Mouse (Mus musculus) adrenal gland, adult 18-20 months (tissue): ENCODE measurements at regions not wholly inside any gene's neighbourhood (a gene's known extent, or its start where the extent isn't known, plus 50 kb on each side); places are given as distances from the start of the nearest gene placed in this dataset.

Experiments used
- DNase-seq, 2 experiments: peaks; one replicate each; pipeline ENCODE4 v3.0.0; 2021 to 2022; ENCODE audit warnings: low spot score in 2 of 2

GRCm38 (mm10) chr15:51536317-51536716 lies 2348.4 kb upstream of the Gm7489 start:
- no peak for DNase-seq

DNA sequence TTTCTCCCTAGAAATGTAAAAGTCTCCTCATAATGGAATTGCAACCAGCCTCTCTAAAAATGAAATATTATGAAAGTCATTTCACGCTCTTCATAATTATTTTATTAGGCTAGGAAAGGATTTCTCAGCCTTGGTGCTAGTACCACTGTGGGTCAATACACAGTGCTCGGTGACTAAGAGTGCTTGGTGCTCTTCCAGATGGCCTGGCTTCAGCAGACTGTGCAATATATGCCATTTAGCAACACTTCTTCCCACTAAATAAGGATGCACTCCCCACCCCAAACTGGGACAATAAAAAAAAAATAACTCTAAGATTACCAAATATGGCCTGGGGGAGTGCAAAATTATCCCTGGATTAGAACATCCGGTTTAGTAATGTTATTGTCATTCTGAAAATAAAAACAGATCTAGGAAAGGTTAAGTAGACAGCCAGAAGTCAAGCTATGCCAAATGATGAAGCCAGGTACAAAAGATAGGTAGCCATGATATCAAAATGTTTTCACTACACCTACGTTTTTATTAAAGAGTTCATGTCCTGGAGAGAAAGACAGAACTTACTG lies 2333.4 kb upstream of the Gm7489 start:
- peak in 1 of 2 experiments; percentile 20 for DNase-seq

- no peak for DNase-seq
Measured at GRCm38 (mm10) chr15:51558215-51558614, 2326.5 kb upstream of the Gm7489 start.

GRCm38 (mm10) chr15:51565543-51565942 lies 2319.2 kb upstream of the Gm7489 start:
- no peak for DNase-seq

- DNase-seq = no peak
Measured at GRCm38 (mm10) chr15:51570631-51571030, 2314.1 kb upstream of the Gm7489 start.

- DNase-seq = no peak
Measured at GRCm38 (mm10) chr15:51574538-51575105, 2310.1 kb upstream of the Gm7489 start.

DNA sequence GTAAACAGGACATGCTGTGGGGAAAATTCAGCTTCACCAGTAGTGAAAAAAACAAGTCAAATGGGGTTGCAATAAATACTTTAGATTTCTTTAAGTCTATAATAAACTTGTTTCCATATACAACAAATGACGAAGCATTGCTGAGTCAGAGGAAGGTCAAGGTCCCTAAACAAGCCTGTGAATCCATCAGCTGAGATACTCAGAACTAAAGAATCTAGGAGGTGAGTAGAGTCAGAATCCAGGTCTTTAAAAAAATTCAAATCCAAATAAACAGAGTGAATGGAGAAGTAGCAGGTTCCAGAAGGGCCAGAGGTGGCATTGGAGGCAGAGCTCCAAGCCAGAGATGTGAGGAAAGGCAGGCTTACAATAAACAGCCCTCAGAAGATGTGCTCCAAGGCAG lies 2301.1 kb upstream of the Gm7489 start:
- no peak for DNase-seq

- DNase-seq = no peak
Measured at GRCm38 (mm10) chr15:51586146-51586545, 2298.6 kb upstream of the Gm7489 start.

DNA sequence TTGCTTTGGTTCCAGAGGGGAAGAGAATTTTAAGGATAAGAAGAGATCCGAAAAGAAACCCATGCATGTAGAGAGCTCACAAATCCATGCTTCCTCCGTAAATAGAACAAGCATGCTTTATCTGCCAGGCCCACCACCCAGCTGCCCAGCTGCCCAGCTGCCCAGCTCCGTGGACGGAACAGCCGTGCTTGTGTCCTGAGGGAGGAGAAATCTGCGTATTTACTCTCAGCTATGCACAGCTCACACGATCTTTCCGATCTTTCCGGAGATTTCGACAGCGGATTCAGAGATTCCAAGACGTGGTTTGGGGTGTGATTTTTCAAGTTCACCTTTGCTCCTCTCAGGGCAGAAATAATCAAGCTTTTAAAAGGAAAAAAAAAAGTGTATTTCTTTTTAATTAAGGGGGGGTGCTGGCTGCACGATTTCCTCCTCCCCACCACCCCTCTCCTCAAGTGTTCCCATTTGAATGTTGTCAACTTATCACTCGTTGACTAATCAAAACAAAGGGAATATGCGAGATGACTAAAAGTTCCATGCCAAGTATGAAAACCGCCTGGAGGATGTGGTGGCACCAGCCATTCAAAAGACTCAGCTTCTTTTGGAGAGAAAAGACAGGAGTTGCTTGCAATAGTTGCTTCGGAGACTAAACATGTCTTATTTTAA lies 2293.2 kb upstream of the Gm7489 start:
- no peak for DNase-seq

DNA sequence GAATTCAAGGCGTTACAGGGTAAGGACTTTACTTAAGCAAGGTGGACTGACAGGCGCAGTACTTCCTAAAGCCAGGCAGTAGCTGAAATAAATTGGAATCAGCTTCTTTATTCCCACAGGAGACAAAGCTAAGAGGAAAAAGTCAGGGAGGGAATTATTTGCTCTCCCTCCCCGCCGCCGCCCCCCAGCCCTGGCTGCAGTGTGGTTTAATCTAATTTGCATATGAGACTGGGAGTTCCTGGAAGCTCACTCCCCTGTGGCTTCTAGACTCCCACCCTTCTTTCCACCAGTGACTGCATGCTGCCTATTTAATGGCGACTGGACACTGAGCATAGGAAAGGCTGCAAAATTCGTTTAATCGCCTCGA lies 2292.7 kb upstream of the Gm7489 start:
- DNase-seq = no peak

DNA sequence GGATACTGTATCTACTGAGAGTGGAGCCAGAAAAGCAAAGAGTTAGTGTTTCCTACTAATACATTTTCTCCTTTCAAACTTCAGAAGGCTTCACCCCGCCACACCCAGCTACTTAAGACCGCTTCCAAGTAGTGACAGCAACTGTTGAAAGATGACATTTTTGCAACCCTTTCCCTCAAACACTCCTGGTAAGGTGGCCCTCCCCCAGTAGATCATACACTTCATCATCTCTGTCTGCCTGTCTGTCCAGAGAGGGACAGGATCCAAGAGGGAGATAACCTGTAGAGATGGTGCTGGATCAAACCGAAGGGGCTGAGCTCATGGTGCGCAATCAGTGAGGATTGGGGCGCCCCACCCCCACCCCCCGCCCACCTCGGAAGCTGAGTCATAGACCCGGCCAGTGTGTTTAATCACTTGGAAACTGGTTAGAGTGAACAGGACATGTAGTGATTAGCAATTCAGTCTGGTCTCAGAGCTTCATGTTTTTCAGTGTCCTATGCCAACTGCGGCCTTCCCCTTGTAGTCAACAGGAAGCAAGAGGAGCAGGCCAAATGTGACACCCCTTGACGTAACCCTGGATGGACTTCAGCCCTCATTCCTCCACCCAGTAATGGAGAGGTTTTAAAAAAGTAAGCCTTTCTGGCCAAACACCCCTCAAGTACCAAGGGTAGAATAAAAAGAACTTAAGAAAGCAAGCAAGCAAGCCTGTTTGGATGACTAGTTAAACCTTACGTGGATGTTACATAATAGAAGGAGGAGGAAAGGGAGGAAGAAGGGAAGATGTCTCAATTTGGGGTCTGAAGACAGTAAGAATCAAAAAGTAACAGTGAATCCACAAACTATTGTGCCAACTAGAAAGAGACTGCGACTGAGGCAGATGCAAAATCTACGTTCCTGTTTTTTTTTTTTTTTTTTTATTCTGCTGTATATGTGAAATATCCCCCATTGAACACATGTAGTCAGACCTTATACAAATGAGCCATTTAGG lies 2291.9 kb upstream of the Gm7489 start:
- no peak for DNase-seq

DNA sequence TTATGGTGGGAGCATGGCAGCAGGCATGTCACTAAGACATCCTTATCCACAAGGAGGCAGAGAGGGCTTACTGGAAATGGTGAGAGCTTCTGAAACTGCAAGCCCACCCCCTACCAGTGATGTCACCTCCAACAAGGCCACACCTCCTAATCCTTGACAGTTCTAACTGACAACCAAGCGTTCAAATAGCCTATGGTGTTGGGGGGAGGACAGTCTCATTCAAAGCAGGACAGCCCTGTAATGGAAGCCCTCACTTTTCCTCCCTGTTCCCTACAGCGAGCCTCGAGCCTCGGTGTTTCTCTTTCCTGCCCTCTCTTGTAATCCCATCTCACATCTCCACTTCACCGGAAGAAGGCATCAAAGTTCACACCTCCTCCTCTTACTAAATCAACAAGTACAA lies 2290.6 kb upstream of the Gm7489 start:
- DNase-seq = no peak

- no peak for DNase-seq
Measured at GRCm38 (mm10) chr15:51595655-51596054, 2289.1 kb upstream of the Gm7489 start.

DNA sequence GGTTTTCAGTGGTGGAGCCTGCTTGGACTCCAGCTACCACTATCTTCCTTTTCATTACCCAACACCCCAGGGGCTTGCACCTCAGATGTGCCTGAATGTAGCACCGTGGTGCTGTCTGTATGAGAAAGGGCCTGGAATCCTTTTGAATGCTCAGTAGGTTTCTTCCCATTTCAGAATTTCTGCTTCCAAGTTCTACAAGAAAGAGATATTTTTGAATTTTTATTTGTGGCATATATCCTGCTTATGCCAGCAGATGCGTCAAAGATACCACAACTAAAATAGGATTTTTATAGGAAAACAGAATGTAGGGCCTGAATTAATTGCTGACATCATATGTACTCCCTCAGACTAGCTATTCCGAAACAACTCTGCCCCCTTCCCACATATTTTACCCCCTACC lies 2286.9 kb upstream of the Gm7489 start:
- DNase-seq = no peak

- DNase-seq = no peak
Measured at GRCm38 (mm10) chr15:51601128-51601855, 2283.4 kb upstream of the Gm7489 start.

DNA sequence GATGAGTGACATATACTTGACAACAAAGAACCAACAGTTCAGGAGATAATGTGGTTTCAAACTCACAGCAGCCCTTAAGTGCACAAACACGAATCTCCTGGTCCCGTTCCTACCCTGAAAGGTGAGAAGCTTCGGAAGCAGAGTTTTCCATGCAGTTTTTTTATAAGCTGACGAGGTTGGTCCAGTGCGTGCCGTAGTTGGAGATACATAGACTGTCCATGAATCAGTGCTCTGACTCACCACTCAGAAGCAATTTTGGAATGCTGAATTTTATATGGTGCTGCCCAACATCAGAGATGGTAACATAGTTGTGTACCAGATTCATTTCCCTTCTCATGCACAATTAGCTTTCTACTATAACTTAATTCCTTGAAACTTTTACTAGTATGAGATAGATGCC lies 2263.3 kb upstream of the Gm7489 start:
- DNase-seq = no peak

DNA sequence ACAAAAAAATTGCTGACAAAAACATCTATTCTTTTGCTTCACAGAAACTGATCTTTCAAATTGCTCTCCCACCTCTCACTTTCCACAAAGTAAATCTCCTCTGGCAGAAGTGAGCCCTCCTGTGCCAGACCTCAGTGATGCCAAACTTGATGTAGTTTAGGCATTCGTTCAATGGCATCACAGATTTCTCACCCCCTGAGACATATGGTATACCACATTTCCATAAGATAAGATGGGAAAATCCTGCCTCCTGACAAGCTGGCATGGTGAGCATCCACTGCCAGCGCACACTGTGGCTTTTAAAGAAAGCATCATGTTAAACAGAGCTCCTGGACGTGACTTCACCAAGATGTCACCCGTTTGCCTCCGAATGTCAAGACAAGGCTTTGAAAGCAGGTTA lies 2257.2 kb upstream of the Gm7489 start:
- DNase-seq = no peak

DNA sequence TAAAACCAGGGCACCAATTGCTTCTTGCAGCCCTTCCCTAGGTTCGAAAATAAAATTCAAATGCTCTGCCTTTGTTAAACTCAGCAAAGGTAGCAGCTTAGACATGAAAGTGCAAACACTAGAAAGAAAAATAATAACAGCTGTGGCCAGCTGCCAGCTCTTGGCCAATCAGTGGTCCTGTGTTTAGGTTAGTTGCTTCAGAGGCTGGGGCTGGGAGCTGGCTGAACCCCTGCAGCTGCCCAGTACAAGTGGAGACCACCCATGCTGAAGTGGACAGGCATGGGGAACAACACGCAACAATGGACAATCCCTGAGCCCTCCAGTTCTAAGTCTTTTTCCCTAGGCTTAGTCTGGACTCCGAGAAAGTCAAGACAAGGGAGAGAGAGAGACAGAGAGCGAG lies 2256.2 kb upstream of the Gm7489 start:
- DNase-seq = no peak

GRCm38 (mm10) chr15:51631881-51632280 lies 2252.8 kb upstream of the Gm7489 start:
- no peak for DNase-seq

DNA sequence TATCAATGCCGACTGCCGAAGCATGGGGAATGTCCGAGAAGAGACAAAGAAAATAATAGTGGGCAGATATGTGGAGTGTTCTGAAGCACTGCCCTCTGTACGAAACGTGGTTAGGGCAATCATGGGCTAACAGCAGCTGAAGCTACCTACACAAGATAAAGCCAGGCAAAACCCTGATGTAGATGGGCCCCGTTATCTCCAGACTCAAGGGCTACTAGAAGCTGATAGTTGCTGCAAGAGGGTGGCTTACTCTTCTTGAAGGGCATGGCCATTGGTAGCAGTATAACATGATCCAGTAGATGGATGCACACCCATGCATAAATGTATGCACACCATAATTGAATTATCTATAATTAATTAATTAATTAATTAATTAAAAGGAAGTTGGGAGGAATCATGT lies 2251.6 kb upstream of the Gm7489 start:
- no peak for DNase-seq

DNA sequence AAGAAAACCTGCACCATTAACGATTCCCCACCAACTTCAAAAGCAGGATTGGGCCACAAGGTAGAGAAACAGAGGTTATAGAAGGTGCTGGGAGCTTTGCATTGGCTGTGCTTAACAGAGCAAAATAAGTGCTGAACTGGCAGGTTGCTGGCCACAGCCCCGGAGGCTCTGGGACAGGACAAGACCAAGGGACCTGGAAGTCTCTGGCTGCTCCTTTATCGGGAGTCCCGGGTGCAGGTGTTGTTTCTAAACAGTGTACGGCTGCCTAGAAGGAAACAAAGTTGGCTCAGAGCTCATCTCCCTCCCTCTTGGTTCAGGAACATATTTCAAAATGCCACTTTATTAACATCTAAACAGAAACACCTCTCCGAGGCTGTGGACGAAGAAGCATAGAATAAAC lies 2250.0 kb upstream of the Gm7489 start:
- DNase-seq = no peak
